Mouse (Mus musculus) liver, embryonic 14.5 days (tissue): ENCODE results near the gene Zfp383.

Source experiments
- CTCF ChIP-seq: IDR thresholded peaks from 2 replicates; pipeline ENCODE4 v1.5.1; 2016; ENCODE audit warnings: antibody characterized with exemption, low read depth, control low read depth
- EP300 ChIP-seq: IDR thresholded peaks from 2 replicates; pipeline ENCODE4 v1.6.1; 2016; ENCODE audit warnings: antibody characterized with exemption, low read depth

DNA sequence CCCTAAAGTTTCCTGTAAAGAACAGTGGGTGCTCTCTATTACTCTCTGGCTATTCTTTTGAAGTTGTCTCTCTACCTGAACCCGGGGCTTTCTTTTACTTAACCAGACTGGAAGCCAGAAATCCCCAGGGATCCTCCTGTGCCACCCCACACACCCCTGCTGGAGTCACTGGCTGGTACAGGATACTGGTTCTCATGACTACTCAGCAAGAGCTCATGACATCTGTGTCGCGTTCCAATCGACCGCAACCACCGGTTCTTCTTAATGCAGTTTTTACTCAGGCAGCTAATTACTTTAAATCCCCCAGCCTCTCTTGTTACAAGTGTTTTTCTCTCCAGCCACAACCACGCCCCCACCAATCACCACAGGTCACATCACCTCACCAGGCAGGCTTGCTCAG, 28.0 kb upstream of the Zfp383 start:
- no peak for TF ChIP-seq CTCF
- TF ChIP-seq EP300 = no peak
